Mouse (Mus musculus) kidney, postnatal 0 days (tissue): ENCODE results near the gene Gm35315. TPM values are rescaled to one million over a fixed set of nuclear protein-coding genes. Genes with fewer than 3 reads are reported as not detected.
"Not testable (repeated sequence)": the region's sequence is repeated elsewhere in the genome, so short reads cannot be mapped to it uniquely, and the experiment has no call there.

Experiments
- ATAC-seq: fragments of 200-750 bp; cut with Nextera tagmentation; replicated peaks from 2 replicates; pipeline ENCODE4 v1.8.0; 2017; ENCODE audit warnings: low read depth, moderate number of reproducible peaks, moderate TSS enrichment, moderate library complexity; ENCODE audit not compliant: low FRiP score
- DNase-seq: peaks from one replicate; pipeline ENCODE4 v3.0.0-alpha.2; 2016; ENCODE audit warnings: low spot score
- H3K27ac ChIP-seq: fragments of 300-500 bp; sonication (generic); 2 replicates; pipeline ENCODE4 v1.5.1; 2014; ENCODE audit warnings: mild to moderate bottlenecking
- H3K27me3 ChIP-seq: fragments of 300-500 bp; sonication (generic); 2 replicates; pipeline ENCODE4 v1.6.1; 2014; ENCODE audit warnings: low read length, mixed read lengths; ENCODE audit not compliant: insufficient read depth
- H3K36me3 ChIP-seq: fragments of 300-500 bp; sonication (generic); 2 replicates; pipeline ENCODE4 v1.6.1; 2014; ENCODE audit warnings: low read length, mixed read lengths; ENCODE audit not compliant: insufficient read depth
- H3K4me1 ChIP-seq: fragments of 300-500 bp; sonication (generic); replicated peaks from 2 replicates; pipeline ENCODE4 v1.6.1; 2014; ENCODE audit warnings: antibody characterized with exemption, low read length, mixed read lengths; ENCODE audit not compliant: insufficient read depth
- H3K4me2 ChIP-seq: fragments of 300-500 bp; sonication (generic); 2 replicates; pipeline ENCODE4 v1.6.1; 2014; ENCODE audit warnings: mild to moderate bottlenecking, low read length, moderate library complexity, mixed read lengths
- H3K4me3 ChIP-seq: fragments of 300-500 bp; sonication (generic); replicated peaks from 2 replicates; pipeline ENCODE4 v1.5.1; 2014; ENCODE audit warnings: low read depth, low read length
- H3K9ac ChIP-seq: fragments of 300-500 bp; sonication (generic); 2 replicates; pipeline ENCODE4 v1.6.1; 2014; ENCODE audit warnings: low read depth, low read length
- H3K9me3 ChIP-seq: fragments of 300-500 bp; sonication (generic); replicated peaks from 2 replicates; pipeline ENCODE4 v1.6.1; 2016; ENCODE audit warnings: low read length, inconsistent platforms, mixed read lengths
- CTCF ChIP-seq: IDR thresholded peaks from 2 replicates; pipeline ENCODE4 v1.5.1; 2016; ENCODE audit warnings: antibody characterized with exemption, low read depth, mild to moderate bottlenecking, moderate library complexity
- WGBS: fragments of 180-500 bp; shearing (Covaris S2); extraction: QIAGEN DNeasy Blood & Tissue Kit; methylation state at CpG from one replicate; pipeline ENCODE4 v1.1.7; 2014; 5-methylcytosine and 5-hydroxymethylcytosine counted together
- polyA plus RNA-seq: library from polyadenylated mRNA; unstranded; fragments of >200 nt; fragmentation: Nextera tagmentation; extraction: Ambion mirVana; gene quantifications from 2 replicates; pipeline ENCODE4 v1.2.1, GENCODE M21; 2015

Gene Gm35315
- polyA plus RNA-seq, 1 experiment from 2014 or later: 0.91 TPM

DNA sequence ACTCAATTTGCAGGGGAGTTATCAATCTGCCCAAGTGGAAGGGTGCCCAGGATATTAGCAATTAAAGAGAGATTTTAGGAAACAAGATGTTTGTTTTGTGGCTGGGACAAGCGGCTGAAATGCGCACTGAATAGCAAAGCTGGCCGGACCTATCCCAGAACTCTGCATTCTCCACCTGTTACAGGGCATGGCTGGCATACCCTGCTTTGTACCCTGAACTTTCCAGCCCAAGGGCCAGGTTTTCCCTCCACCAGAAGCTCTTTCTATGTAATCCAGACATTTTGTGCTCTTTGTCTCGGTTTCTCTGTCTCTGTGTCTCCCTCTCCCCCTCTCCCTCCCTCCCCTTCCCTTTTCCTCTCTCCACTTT lies 610 bp upstream of the Gm35315 start:
- Histone ChIP-seq H3K4me1 (peaks cover 4% of the 10 kb centered on the region; the same call in 1 of the 2 replicates), H3K27me3 (no peaks in the 10 kb centered on the region), H3K4me3 (peak overlapping the region; percentile 38), H3K9me3 (no peaks in the 10 kb centered on the region), H3K9ac (peak overlapping the region; percentile 50), H3K4me2 (peak overlapping the region; percentile 67), H3K27ac (peak overlapping the region; percentile 60; the same call in 1 of the 2 replicates), H3K36me3 (no peaks in the 10 kb centered on the region)
- TF ChIP-seq CTCF: no peak
- ATAC-seq (no peak; the same call in 1 of the 2 replicates), DNase-seq (no peak)
- WGBS: 0% methylated on average over 4 of the region's 4 CpGs

DNA sequence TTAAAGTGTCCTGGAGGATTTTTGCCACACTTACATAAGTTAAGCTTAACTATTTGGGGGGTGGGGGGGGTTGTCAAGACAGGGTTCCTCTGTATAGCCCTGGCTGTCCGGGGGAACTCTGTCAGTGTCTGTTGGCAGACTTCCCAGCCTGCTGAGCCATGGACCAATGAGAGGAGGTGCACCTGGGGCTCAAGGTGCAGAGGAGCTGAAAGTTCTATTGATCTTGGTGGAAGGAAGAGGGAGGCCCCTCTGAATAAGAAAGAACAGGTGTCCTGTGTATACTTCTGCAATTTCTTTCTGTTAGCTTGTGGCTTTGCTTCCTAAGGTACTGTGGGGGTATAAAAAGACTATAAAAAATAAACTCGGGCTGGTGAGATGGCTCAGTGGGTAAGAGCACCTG lies 2.7 kb downstream of the Gm35315 start:
- Histone ChIP-seq H3K27me3 (no peaks in the 10 kb centered on the region), H3K27ac (no peak overlapping the region), H3K4me1 (peaks cover 4% of the 10 kb centered on the region; the same call in 1 of the 2 replicates), H3K9ac (no peak overlapping the region), H3K4me3 (no peak overlapping the region), H3K9me3 (no peaks in the 10 kb centered on the region), H3K4me2 (no peak overlapping the region), H3K36me3 (no peaks in the 10 kb centered on the region)
- no peak for DNase-seq
- no peak for TF ChIP-seq CTCF
- ATAC-seq: no peak
- WGBS: 67% methylated on average over 2 of the region's 2 CpGs

DNA sequence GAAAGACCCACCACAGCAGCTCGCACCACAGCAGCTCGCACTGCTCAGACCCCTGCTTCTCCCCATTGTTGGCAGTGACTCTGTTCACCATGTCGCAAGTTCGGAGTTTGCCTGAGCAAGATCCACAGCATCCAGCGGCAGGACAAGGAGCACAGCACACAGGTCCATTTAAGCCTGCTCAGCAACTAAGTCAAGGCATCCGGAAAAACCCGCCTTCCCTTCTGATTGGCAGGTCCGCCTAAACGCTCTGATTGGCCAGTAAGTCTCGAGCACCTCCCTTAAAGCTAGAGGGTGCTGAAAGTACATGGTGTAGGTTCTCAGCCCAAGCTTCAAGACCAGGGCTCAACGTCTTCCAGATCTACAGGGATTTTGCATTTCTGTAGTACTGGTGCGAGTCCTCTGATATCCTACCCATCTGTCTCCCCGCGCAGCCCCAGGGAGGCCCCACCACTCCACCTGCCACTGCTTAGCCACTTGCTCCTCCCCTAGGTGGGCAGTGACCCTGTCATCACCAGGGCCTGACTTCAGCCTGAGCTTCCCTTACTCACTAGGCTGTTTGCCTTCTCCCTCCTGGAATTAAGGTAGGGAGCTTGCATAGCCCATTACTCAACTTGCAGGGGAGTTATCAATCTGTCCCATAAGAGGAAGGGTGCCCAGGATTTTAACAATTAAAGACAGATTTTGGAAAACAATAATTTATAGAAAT lies 7.9 kb downstream of the Gm35315 start:
- Histone ChIP-seq H3K4me3 (no peak overlapping the region), H3K36me3 (no peaks in the 10 kb centered on the region), H3K27me3 (no peaks in the 10 kb centered on the region), H3K9me3 (no peaks in the 10 kb centered on the region; the same call in 1 of the 2 replicates), H3K4me2 (no peak overlapping the region), H3K27ac (no peak overlapping the region), H3K4me1 (no peaks in the 10 kb centered on the region), H3K9ac (no peak overlapping the region)
- TF ChIP-seq CTCF: no peak
- 36% methylated on average over 14 of the region's 14 CpGs for WGBS
- ATAC-seq (no peak), DNase-seq (no peak)

DNA sequence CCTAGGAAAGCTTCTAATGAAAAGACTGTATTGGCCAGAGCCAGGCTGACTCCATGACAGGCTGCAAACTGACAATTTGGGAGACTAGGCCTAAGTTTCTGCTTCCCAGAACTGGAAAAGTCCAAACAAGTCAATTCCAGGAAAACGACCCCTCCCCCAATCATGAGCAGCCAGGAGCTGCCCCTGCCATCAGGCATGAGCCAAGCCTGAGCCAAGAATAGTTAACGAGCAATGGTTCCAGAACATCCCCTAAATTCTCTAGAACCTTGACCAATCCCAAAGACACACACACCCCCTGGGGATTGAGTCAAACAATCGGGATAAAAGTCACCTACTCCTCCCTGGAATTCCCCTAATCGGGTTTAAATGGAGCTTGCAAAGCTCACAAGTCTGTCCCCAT lies 11.3 kb downstream of the Gm35315 start:
- Histone ChIP-seq H3K27ac (no peak overlapping the region), H3K4me1 (no peaks in the 10 kb centered on the region), H3K4me2 (no peak overlapping the region), H3K9ac (no peak overlapping the region), H3K36me3 (no peaks in the 10 kb centered on the region), H3K27me3 (no peaks in the 10 kb centered on the region), H3K9me3 (peaks cover 2% of the 10 kb centered on the region; the same call in 1 of the 2 replicates), H3K4me3 (no peak overlapping the region)
- no peak for TF ChIP-seq CTCF
- no peak for ATAC-seq
- 82% methylated on average over 4 of the region's 4 CpGs for WGBS
- no peak for DNase-seq

DNA sequence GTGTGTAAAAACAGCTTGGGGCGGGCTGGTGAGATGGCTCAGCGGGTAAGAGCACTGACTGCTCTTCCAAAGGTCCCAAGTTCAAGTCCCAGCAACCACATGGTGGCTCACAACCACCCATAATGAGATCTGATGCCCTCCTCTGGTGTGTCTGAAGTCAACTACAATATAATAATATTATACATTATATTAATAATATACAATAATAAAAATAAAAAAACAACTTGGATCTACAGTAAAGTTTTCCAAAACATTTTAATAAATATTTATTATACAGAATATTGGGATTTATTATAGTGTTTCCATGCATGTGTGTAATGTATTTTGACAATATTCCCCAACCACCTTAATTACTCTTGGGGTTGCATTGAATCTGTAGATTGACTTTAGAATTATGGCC lies 21.8 kb downstream of the Gm35315 start, which contains the start of gene Gm17655:
Gene Gm17655, minus strand, starts transcription at position 101 of the 400 bp plus-strand sequence.
- H3K4me1 ChIP-seq, H3K9me3 ChIP-seq, DNase-seq, H3K36me3 ChIP-seq, H3K27me3 ChIP-seq, H3K4me3 ChIP-seq, ATAC-seq, H3K9ac ChIP-seq, H3K27ac ChIP-seq, H3K4me2 ChIP-seq: not testable (repeated sequence)
- WGBS: 75% methylated on average over 2 of the region's 2 CpGs

DNA sequence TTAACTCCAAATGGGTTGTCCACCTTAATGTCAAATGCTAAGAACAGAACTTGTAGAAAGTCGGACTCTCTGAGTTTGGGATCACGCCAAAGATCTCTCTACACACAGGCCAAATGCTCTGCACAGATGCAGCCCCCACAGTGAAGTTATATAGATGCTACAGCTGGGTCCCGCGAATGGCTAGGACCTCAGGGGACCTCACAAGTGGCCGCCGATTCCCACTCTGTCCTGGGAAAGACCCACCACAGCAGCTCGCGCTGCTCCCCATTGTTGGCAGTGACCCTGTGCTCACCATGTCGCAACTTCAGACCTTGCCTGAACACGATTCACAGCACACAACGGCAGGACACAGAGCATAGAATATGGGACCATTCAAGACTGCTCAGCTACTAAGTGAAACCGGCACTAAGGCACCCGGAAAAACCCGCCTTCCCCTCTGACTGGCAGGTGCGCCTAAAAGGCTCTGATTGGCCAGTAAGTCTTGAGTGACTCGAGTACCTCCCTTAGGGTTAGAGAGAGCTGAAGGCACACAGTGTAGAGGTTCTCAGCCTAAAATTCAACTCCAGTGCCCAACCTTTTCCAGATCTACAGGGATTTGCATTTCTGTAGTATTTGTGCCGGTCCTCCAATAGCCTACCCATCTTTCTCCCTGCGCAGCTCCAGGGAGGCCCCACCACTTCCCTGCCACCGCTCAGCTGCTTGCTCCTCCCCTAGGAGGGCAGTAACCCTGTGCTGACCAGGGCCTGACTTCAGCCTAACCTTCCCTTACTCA lies 36.4 kb downstream of the Gm35315 start:
- Histone ChIP-seq H3K27ac (peak overlapping the region; percentile 69), H3K4me1 (no peaks in the 10 kb centered on the region)

More for the DNA sequence above, 36.4 kb downstream of the Gm35315 start:
- Histone ChIP-seq H3K27me3 (no peaks in the 10 kb centered on the region), H3K4me3 (peak overlapping the region; percentile 59), H3K4me2 (peak overlapping the region; percentile 61), H3K9me3 (no peaks in the 10 kb centered on the region), H3K9ac (peak overlapping the region; percentile 61), H3K36me3 (no peaks in the 10 kb centered on the region)
- peak; percentile 99 for ATAC-seq
- peak; percentile 93 for DNase-seq
- WGBS: 2% methylated on average over 19 of the region's 19 CpGs
- TF ChIP-seq CTCF: no peak

Other genes with a start within 250 kb of the Gm35315 start
- 0.71 and 0.95 TPM in 2 replicates for gene Gm15446, start 171.0 kb downstream of the Gm35315 start, polyA plus RNA-seq
- 22.2 and 25.7 TPM in 2 replicates for gene Zfp932, start 97.9 kb downstream of the Gm35315 start, polyA plus RNA-seq
- 2.7 and 3.0 TPM in 2 replicates for gene Gm17655, start 21.9 kb downstream of the Gm35315 start, polyA plus RNA-seq
- gene Plcxd1, start 5.5 kb upstream of the Gm35315 start, polyA plus RNA-seq: 1.3 and 1.6 TPM in 2 replicates
- gene Gtpbp6, start 13.8 kb upstream of the Gm35315 start, polyA plus RNA-seq: 26.4 and 28.3 TPM in 2 replicates
- gene Zfp605, start 15.7 kb upstream of the Gm35315 start, polyA plus RNA-seq: 4.8 and 4.9 TPM in 2 replicates
- gene Chfr, start 41.4 kb upstream of the Gm35315 start, polyA plus RNA-seq: 29.5 and 30.5 TPM in 2 replicates
- gene Golga3, start 82.3 kb upstream of the Gm35315 start, polyA plus RNA-seq: 9.8 and 11.1 TPM in 2 replicates
- gene Ankle2, start 136.6 kb upstream of the Gm35315 start, polyA plus RNA-seq: 23.3 and 24.2 TPM in 2 replicates
- gene Pgam5, start 175.5 kb upstream of the Gm35315 start, polyA plus RNA-seq: 47.8 and 51.7 TPM in 2 replicates
- 54.0 and 57.6 TPM in 2 replicates for gene Pxmp2, start 191.8 kb upstream of the Gm35315 start, polyA plus RNA-seq
- gene Pole, start 191.9 kb upstream of the Gm35315 start, polyA plus RNA-seq: 11.1 and 13.7 TPM in 2 replicates
- gene P2rx2, start 248.8 kb upstream of the Gm35315 start, polyA plus RNA-seq: 0.57 and 0.64 TPM in 2 replicates